Mouse (Mus musculus) ES-E14 (cell line): ENCODE measurements at regions not wholly inside any gene's neighbourhood (a gene's known extent, or its start where the extent isn't known, plus 50 kb on each side); places are given as distances from the start of the nearest gene placed in this dataset.

Experiments used
- DNase-seq: peaks from one replicate; pipeline ENCODE4 v3.0.0-alpha.2; 2013; ENCODE audit warnings: low read depth, low spot score
- H3K27ac ChIP-seq: 2 replicates; pipeline ENCODE4 v1.5.1; 2012; ENCODE audit warnings: low read depth, mild to moderate bottlenecking, low read length, moderate library complexity, mixed read lengths; ENCODE audit not compliant: poor library complexity, insufficient read depth, severe bottlenecking
- H3K36me3 ChIP-seq: 2 replicates; pipeline ENCODE4 v1.6.1; 2012; ENCODE audit warnings: mild to moderate bottlenecking, low read length, moderate library complexity, mixed read lengths; ENCODE audit not compliant: control insufficient read depth, poor library complexity, insufficient read depth, severe bottlenecking
- H3K4me1 ChIP-seq, 2 experiments: fragments of 150-350 bp in 1 of 2; sonication (generic) in 1 of 2; 2 replicates each; pipeline ENCODE4 v1.6.1; 2012; ENCODE audit warnings: low read length in 2 of 2, mild to moderate bottlenecking in 1 of 2, mixed read lengths in 1 of 2; ENCODE audit not compliant: control insufficient read depth in 2 of 2, insufficient read depth in 2 of 2, poor library complexity in 1 of 2
- H3K4me3 ChIP-seq, 2 experiments: fragments of 150-350 bp in 1 of 2; sonication (generic) in 1 of 2; 2 replicates each; pipeline ENCODE4 v1.5.1; 2012; ENCODE audit warnings: low read length in 2 of 2, low read depth in 1 of 2, mild to moderate bottlenecking in 1 of 2, mixed read lengths in 1 of 2; ENCODE audit not compliant: insufficient read depth in 1 of 2, poor library complexity in 1 of 2, severe bottlenecking in 1 of 2
- H3K9ac ChIP-seq: 2 replicates; pipeline ENCODE4 v1.6.1; 2012; ENCODE audit warnings: low read depth, mild to moderate bottlenecking, low read length, mixed read lengths; ENCODE audit not compliant: poor library complexity, insufficient read depth, severe bottlenecking
- H3K9me3 ChIP-seq: fragments of 150-350 bp; sonication (generic); 2 replicates; pipeline ENCODE4 v1.6.1; 2012; ENCODE audit warnings: low read depth, mild to moderate bottlenecking, low read length; ENCODE audit not compliant: control insufficient read depth, insufficient read depth
- CHD2 ChIP-seq: IDR thresholded peaks from 2 replicates; pipeline ENCODE4 v1.6.1; 2014; ENCODE audit warnings: mild to moderate bottlenecking, low read depth, low read length, inconsistent platforms
- HCFC1 ChIP-seq: IDR thresholded peaks from 2 replicates; pipeline ENCODE4 v1.6.1; 2012; ENCODE audit warnings: low read length, inconsistent platforms, borderline replicate concordance; ENCODE audit not compliant: insufficient read depth
- MAFK ChIP-seq: IDR thresholded peaks from 2 replicates; pipeline ENCODE4 v1.6.1; 2014; ENCODE audit warnings: mild to moderate bottlenecking, low read depth, low read length, inconsistent platforms; ENCODE audit not compliant: insufficient read depth
- ZC3H11A ChIP-seq: IDR thresholded peaks from 2 replicates; pipeline ENCODE4 v1.6.1; 2012; ENCODE audit warnings: low read depth, mild to moderate bottlenecking, inconsistent platforms, low read length, borderline replicate concordance
- ZNF384 ChIP-seq: IDR thresholded peaks from 2 replicates; pipeline ENCODE4 v1.6.1; 2012; ENCODE audit warnings: low read depth, low read length, inconsistent platforms
- in situ Hi-C, 2 experiments: fragments of 600-800 bp; cut with MboI; formaldehyde crosslinking; loops; one replicate each; pipeline ENCODE4 v1.15.1; 2025; ENCODE audit warnings: low sequenced_read_pairs in 2 of 2, inconsistent platforms in 1 of 2; ENCODE audit not compliant: unreplicated experiment in 2 of 2

DNA sequence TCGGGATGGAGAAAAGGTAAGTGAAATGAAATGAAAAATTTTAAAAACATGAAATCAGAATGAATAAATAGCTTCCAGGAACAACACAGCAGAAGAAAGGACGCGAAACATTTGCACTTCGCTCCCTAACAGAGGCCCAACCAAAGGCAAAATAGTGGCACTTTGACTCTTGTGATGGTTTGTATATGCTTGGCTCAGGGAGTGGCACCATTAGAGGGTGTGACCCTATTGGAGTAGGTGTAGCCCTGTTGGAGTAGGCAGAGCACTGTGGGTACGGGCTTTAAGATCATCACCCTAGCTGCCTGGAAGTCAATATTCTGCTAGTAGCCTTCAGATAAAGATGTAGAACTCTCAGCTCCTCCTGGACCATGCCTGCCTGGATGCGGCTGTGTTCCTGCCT is 154.0 kb upstream of the Fam78b start:
- no peak overlapping the region for H3K27ac ChIP-seq
- peaks cover 0 to 2% of the 10 kb centered on the region in 2 experiments; a peak in 1 of 4 replicates for H3K4me1 ChIP-seq
- TF ChIP-seq CHD2 (no peak), MAFK (no peak), HCFC1 (no peak), ZNF384 (no peak), ZC3H11A (no peak)
- H3K9me3 ChIP-seq = no peaks in the 10 kb centered on the region
- DNase-seq = no peak
- in situ Hi-C loops = no loop called here
- H3K4me3 ChIP-seq = no peak overlapping the region
- no peak overlapping the region for H3K9ac ChIP-seq
- H3K36me3 ChIP-seq = no peaks in the 10 kb centered on the region

- Histone ChIP-seq H3K9me3 (no peaks in the 10 kb centered on the region), H3K4me1 (peaks cover 0 to 2% of the 10 kb centered on the region in 2 experiments; a peak in 1 of 4 replicates), H3K4me3 (no peak overlapping the region), H3K27ac (no peak overlapping the region), H3K36me3 (no peaks in the 10 kb centered on the region), H3K9ac (no peak overlapping the region)
- DNase-seq = no peak
- in situ Hi-C loops = no loop called here
- TF ChIP-seq MAFK = no peak
- TF ChIP-seq CHD2 = no peak
- no peak for TF ChIP-seq HCFC1
- TF ChIP-seq ZNF384 = no peak
- TF ChIP-seq ZC3H11A = no peak
Observed at GRCm38 (mm10) chr1:166848015-166848535, 153.1 kb upstream of the Fam78b start.

- no peaks in the 10 kb centered on the region for H3K9me3 ChIP-seq
- no peak overlapping the region for H3K4me3 ChIP-seq
- in situ Hi-C loops = no loop called here
- no peak overlapping the region for H3K27ac ChIP-seq
- DNase-seq = no peak
- H3K9ac ChIP-seq = no peak overlapping the region
- TF ChIP-seq ZC3H11A = no peak
- no peak for TF ChIP-seq HCFC1
- no peak for TF ChIP-seq CHD2
- no peak for TF ChIP-seq MAFK
- no peaks in the 10 kb centered on the region for H3K36me3 ChIP-seq
- H3K4me1 ChIP-seq = no peaks in the 10 kb centered on the region
Observed at GRCm38 (mm10) chr1:166855988-166856387, 145.2 kb upstream of the Fam78b start.

GRCm38 (mm10) chr1:166866256-166866655 is 135.0 kb upstream of the Fam78b start:
- DNase-seq = no peak
- Histone ChIP-seq H3K36me3 (no peaks in the 10 kb centered on the region), H3K4me1 (no peaks in the 10 kb centered on the region), H3K4me3 (no peak overlapping the region), H3K27ac (no peak overlapping the region), H3K9me3 (no peaks in the 10 kb centered on the region), H3K9ac (no peak overlapping the region)
- in situ Hi-C loops = no loop called here
- no peak for TF ChIP-seq ZNF384
- TF ChIP-seq ZC3H11A = no peak
- no peak for TF ChIP-seq CHD2
- no peak for TF ChIP-seq HCFC1
- TF ChIP-seq MAFK = no peak

GRCm38 (mm10) chr1:166871258-166871657 is 130.0 kb upstream of the Fam78b start:
- no peak overlapping the region for H3K27ac ChIP-seq
- no peak overlapping the region for H3K4me3 ChIP-seq
- H3K4me1 ChIP-seq = no peaks in the 10 kb centered on the region
- H3K9me3 ChIP-seq = no peaks in the 10 kb centered on the region
- DNase-seq = no peak
- in situ Hi-C loops = no loop called here
- no peak for TF ChIP-seq CHD2
- no peak for TF ChIP-seq HCFC1
- no peak for TF ChIP-seq ZC3H11A
- TF ChIP-seq ZNF384 = no peak
- no peak for TF ChIP-seq MAFK
- no peaks in the 10 kb centered on the region for H3K36me3 ChIP-seq
- no peak overlapping the region for H3K9ac ChIP-seq
